Mouse (Mus musculus) cerebellum, postnatal 10 days (tissue): Measurements from ENCODE around the gene Kif7.

Source experiments
- DNase-seq, 2 experiments: peaks; one replicate each; pipeline ENCODE4 v3.0.0; 2021; ENCODE audit warnings: mixed read lengths in 2 of 2

The Kif7 gene

DNA sequence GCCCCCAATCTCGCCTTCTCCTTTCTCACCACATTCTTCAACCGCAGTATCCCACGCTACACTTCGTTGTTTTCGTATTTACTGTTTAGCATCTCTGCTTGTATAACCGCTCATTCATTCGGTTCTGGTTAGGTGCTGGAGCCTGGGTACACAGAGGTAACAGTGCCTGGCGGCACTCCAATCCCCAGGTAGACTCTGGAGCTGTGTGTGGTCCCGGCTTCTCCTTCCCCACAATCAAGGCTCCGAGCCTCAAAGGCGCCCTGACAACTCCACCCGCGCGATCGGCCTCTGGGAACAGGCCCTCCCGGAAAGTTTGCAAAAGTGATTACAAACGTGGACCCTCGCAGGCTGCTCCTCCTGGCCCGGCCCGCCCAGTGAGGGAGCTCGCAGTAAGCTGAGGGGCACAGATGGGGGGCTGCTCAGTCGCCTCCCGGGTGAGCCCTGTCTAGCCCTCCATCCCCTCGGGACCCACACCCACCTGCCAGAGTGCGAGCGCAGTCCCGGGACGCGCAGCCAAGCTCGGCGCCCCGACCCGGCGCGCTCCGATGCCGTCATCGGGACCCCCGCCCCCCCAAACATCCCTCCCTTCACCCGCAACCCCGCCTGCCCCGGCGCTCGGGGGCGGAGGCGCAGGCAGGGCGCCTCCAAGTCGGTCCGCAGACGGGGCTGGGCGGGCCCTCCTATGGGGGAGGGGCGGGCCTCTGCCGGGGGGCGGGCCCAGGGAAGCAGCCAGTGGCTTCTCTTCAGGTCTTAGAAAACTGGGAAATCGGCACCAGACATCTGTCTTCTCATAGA lies at the start of gene Kif7:
Gene Kif7 (minus strand): TSS at position 534 of the 795 bp plus-strand sequence.
- peak; percentile 78 to 86 for DNase-seq

DNA sequence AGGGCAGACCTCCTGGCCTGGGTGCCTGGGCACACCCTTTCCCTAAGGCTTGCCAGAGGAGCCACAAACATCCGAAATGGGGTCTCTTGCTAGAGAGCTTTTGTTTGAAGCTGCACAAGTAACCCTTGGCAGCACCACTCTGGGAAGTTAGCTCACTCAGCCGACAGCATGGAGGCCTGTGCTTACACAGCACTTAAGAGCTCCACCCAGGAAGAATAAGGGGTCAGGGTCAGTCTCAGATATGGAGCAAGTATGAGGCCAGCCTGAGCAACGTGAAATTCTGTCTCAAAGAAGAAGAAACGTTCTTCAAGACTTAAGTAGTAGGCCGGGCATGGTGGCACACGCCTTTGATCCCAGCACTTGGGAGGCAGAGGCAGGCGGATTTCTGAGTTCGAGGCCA lies 46.6 kb upstream of the Kif7 start:
- no peak for DNase-seq

DNA sequence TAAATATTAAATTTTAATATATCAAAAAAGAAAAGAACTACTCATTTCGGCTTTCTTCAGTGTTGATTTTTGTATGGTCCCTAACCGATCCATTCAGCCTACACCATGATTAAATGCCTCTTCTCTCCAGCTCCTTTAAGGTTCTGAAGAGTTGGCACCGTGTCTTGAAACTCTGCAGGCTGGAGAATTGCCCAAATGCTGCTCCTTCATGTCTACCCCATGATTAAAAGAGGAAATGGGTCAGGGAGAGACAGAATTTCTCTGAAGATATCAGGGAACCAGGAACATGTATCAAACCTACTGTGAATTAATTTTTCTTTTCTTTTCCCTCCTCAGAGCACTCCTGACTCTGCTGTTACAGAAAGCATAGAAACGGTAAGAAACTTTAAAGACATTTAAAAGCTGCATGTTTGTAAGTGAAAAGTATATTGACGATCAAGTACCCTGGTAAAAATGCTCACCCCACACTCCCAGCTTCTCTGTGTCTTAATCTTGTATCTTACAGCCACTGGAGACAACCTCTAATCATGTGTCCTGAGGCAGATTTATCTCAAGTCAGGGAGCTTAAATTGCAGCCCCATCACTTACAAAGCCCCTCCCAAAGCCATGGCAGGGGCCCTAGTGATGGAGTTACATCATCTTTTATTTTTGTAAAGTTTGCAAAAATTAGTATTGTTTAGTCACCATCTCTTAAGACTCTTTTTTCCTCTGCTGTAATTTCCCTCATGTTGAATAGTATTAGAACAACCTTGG lies 45.8 kb upstream of the Kif7 start:
- peak; percentile 46 to 54 for DNase-seq

DNA sequence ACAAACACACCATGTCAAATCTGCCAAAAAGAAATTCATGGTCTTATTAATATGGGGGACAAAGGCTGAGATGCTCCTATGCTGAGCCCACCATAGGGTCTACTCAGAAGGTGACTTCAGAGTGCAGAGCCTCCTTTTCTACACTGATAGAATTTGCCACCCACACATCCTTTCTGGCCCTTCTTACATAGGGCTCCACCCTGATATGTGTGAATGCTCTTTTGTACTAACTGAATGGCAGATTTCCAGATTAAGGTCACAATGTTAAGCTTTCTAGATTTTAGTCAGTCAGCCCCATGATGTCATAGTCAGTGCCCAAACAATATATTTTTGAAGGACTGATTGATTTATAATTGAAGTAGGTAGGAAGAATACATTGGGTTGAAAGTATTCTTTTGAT lies 44.2 kb upstream of the Kif7 start:
- no peak for DNase-seq

- DNase-seq, result no peak
Observed at GRCm38 (mm10) chr7:79758176-79758575, 42.7 kb upstream of the Kif7 start.

DNA sequence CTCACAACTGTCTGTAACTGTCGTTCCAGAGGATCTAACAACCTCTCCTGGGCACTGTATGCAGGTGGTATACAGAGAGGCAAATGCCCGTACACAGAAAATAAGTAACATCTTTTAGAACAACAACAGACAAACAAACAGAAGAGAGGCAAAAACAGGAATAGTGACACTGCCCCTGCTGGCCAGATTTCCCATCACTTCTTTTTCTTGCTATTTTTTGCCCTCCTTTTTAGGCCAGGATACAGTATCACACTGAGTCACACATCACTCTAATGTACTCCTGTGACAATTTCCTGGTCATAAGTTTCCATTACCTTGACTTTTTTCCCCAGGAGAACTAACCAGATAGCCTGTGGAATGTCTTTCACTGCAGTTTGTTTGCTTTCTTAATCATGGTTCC lies 40.8 kb upstream of the Kif7 start:
- no peak for DNase-seq

DNA sequence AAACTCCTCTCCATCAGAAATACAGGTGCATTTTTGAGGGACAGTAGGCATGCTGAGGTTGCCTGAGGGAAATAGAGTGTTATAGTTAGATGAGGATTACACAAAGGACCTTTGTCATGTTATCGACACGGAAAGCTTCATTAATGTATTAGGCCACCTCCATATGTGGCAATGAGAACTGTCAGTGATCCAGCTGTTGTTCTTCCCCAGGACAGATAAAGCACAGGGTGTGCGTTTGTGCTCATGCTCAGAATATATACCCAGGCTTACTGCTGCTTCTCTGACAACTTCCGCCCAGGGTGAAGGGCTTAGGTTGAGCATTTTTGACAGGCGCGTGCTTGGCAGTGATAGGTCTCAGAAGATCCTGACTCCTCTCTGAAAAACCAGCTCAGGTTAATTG lies 34.0 kb upstream of the Kif7 start:
- DNase-seq, result no peak

- DNase-seq, result no peak
Observed at GRCm38 (mm10) chr7:79747659-79748058, 32.1 kb upstream of the Kif7 start.

GRCm38 (mm10) chr7:79744585-79744984 lies 29.1 kb upstream of the Kif7 start:
- DNase-seq, result no peak

DNA sequence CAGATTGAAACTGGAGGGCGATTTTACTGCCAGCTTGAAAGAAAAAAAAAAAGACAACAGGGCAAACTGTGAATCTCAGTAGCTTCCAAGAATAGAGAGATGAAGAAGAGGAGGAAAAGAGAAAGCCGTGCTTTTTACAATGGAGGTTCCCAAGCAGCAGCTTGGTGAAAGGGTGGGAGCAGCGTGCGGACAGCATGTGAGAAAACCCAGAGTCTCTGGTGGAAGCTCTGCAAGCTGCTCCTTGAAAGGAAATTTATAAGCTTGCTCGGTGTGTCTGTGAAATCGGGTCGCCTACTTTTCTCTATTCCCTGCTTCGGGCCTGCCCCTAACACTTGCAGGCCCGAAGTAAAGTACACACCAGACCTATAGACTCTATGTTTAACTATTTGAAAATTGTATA lies 28.5 kb upstream of the Kif7 start:
- no peak for DNase-seq

- DNase-seq, result peak; percentile 84 to 85
Observed at GRCm38 (mm10) chr7:79742659-79743536, 27.4 kb upstream of the Kif7 start, which contains the start of the genes Pex11a and Wdr93. TSS of gene Pex11a (minus strand) at chr7:79743131. TSS of gene Wdr93 (plus strand) at chr7:79743163.

GRCm38 (mm10) chr7:79742277-79742658 lies 26.7 kb upstream of the Kif7 start:
- DNase-seq, result no peak

- DNase-seq, result no peak
Observed at GRCm38 (mm10) chr7:79740279-79740678, 24.8 kb upstream of the Kif7 start.

GRCm38 (mm10) chr7:79738913-79739312 lies 23.4 kb upstream of the Kif7 start:
- DNase-seq, result no peak

GRCm38 (mm10) chr7:79736511-79736910 lies 21.0 kb upstream of the Kif7 start:
- no peak for DNase-seq

DNA sequence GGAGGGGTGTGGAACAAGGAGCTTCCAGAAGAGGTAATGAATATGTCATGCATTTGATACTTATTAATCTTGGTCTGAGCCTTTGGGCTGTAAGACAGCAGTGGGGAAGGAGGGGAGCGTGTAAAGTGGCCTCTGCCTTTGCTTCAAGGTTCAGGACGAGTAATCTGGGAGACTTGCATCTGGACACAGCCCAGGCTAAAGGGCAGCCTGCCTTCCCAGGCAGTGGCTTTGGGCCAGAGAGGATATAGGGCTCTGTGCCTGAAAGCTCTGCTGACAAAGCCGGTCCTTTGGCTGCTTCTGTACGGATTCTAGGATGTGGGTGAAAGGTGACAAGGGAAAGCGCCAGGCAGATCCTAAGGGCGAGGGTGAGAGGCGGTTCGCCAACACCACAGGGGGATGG lies 19.0 kb upstream of the Kif7 start:
- DNase-seq, result peak; percentile 48 to 54

DNA sequence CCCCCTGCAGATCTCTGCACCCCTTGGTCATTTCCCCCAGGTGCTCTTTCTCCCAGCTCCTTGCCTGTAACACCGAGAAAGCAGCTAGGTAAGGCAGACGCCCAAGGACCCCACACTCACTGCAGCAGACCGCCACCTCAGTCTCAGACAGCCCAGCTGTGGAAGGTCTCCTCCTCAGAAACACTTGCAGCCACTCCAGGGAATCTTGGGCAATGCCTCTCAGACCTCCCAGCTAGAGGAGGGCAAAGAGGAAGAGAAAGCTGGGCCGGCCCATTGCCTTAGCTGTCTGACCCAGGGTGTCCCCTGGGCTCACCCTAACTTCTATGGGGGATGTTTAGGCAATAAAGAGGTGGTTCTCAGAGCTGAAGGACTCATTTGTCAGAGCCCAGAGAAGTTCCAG lies 17.1 kb upstream of the Kif7 start, which contains the start of gene Plin1:
Gene Plin1 (minus strand): TSS at position 282 of the 400 bp plus-strand sequence.
- no peak for DNase-seq

GRCm38 (mm10) chr7:79731438-79731837 lies 15.9 kb upstream of the Kif7 start:
- DNase-seq, result no peak

- DNase-seq, result peak; percentile 30 to 34
Observed at GRCm38 (mm10) chr7:79729743-79730370, 14.3 kb upstream of the Kif7 start.

- DNase-seq, result peak; percentile 81 to 82
Observed at GRCm38 (mm10) chr7:79729169-79729568, 13.6 kb upstream of the Kif7 start.

- DNase-seq, result peak; percentile 62 to 69
Observed at GRCm38 (mm10) chr7:79728219-79728618, 12.7 kb upstream of the Kif7 start.

GRCm38 (mm10) chr7:79727091-79727490 lies 11.6 kb upstream of the Kif7 start:
- DNase-seq, result peak; percentile 71 to 73
